Mouse (Mus musculus) naive thymus-derived CD4-positive, alpha-beta T cell, adult 5 months (primary cell): ENCODE results near the gene Fkbp9. TPM values are rescaled to one million over a fixed set of nuclear protein-coding genes. Genes with fewer than 3 reads are reported as not detected.

Source experiments
- polyA plus RNA-seq: library from polyadenylated mRNA; unstranded; fragments of 100-300 nt; shearing (Covaris generic); gene quantifications from one replicate; pipeline ENCODE4 v1.2.1, GENCODE M21; 2017

Gene Fkbp9
- not detected for polyA plus RNA-seq

GRCm38 (mm10) chr6:56831697-56832406 lies at the start of gene Fkbp9:
TSS of gene Fkbp9 (plus strand) at chr6:56832059.

GRCm38 (mm10) chr6:56797311-56798151 lies 34.3 kb upstream of the Fkbp9 start, which contains the start of gene Kbtbd2:
TSS of gene Kbtbd2 (minus strand) at chr6:56797813.

GRCm38 (mm10) chr6:56923726-56924707 lies 92.2 kb downstream of the Fkbp9 start, which contains the start of the genes Nt5c3 and Vmn1r4:
TSS of gene Nt5c3 (minus strand) at chr6:56923932.
TSS of gene Vmn1r4 (plus strand) at chr6:56924015.

Other genes with a start within 250 kb of the Fkbp9 start
- gene Lsm5, start 127.3 kb upstream of the Fkbp9 start, polyA plus RNA-seq: 93.5 TPM
- 127 TPM for gene Avl9, start 117.2 kb upstream of the Fkbp9 start, polyA plus RNA-seq
- gene Kbtbd2, start 34.2 kb upstream of the Fkbp9 start, polyA plus RNA-seq: 158 TPM
- gene Nt5c3, start 91.9 kb downstream of the Fkbp9 start, polyA plus RNA-seq: 90.0 TPM
- gene Vmn1r4, start 92.0 kb downstream of the Fkbp9 start, polyA plus RNA-seq: not detected
- not detected for gene Vmn1r5, start 138.2 kb downstream of the Fkbp9 start, polyA plus RNA-seq
- not detected for gene Vmn1r6, start 165.2 kb downstream of the Fkbp9 start, polyA plus RNA-seq
- not detected for gene Vmn1r7, start 193.3 kb downstream of the Fkbp9 start, polyA plus RNA-seq
- gene Vmn1r8, start 200.2 kb downstream of the Fkbp9 start, polyA plus RNA-seq: not detected
- gene Vmn1r9, start 234.7 kb downstream of the Fkbp9 start, polyA plus RNA-seq: not detected